Mouse (Mus musculus): ENCODE results near the gene Rab22a. TPM values are rescaled to one million over a fixed set of nuclear protein-coding genes. Genes with fewer than 3 reads are reported as not detected.
"Not testable (repeated sequence)": the region's sequence is repeated elsewhere in the genome, so short reads cannot be mapped to it uniquely, and the experiment has no call there.

Rab22a gene
- total RNA-seq, 1 experiment, result 10.9 TPM

- H3K36me3 ChIP-seq (ENCODE audit: control insufficient read depth, insufficient read depth, low read length, poor library complexity, severe bottlenecking), result 0 out of 2 replicates have a peak, but pooled peaks cover 2% of the 10 kb centered on the region
- TF ChIP-seq ZNF384 (IDR thresholded peaks at IDR 0.05; ENCODE audit: low read depth, low read length), result no peak
- H3K27ac ChIP-seq (ENCODE audit: insufficient read depth, low read depth, low read length, poor library complexity, severe bottlenecking), result no peak overlapping the region
- in situ Hi-C loops (cut with MboI; ENCODE audit: low sequenced_read_pairs in 2 of 2, unreplicated experiment in 2 of 2), result no loop called here
- H3K4me3 ChIP-seq (ENCODE audit: insufficient read depth in 1 of 2, low read depth in 1 of 2, low read length in 2 of 2, poor library complexity in 1 of 2, severe bottlenecking in 1 of 2), result no peak overlapping the region
- H3K9me3 ChIP-seq (ENCODE audit: control insufficient read depth, insufficient read depth, low read depth, low read length), result no peaks in the 10 kb centered on the region
- no peaks in the 10 kb centered on the region; a peak in 1 of 4 replicates for H3K4me1 ChIP-seq (ENCODE audit: control insufficient read depth in 2 of 2, insufficient read depth in 2 of 2, low read length in 2 of 2, poor library complexity in 1 of 2)
- H3K9ac ChIP-seq (ENCODE audit: insufficient read depth, low read depth, low read length, poor library complexity, severe bottlenecking), result no peak overlapping the region
- DNase-seq (ENCODE audit: low read depth, low spot score), result no peak
Measured at GRCm38 (mm10) chr2:173713241-173713640, 53.7 kb downstream of the Rab22a start.

GRCm38 (mm10) chr2:173714620-173715218 lies 55.2 kb downstream of the Rab22a start:
- in situ Hi-C loops (cut with MboI; ENCODE audit: low sequenced_read_pairs in 2 of 2, unreplicated experiment in 2 of 2), result no loop called here
- Histone ChIP-seq H3K36me3 (ENCODE audit: control insufficient read depth, insufficient read depth, low read length, poor library complexity, severe bottlenecking) (no peaks in the 10 kb centered on the region), H3K4me1 (ENCODE audit: control insufficient read depth in 2 of 2, insufficient read depth in 2 of 2, low read length in 2 of 2, poor library complexity in 1 of 2) (no peaks in the 10 kb centered on the region; a peak in 1 of 4 replicates), H3K4me3 (ENCODE audit: insufficient read depth in 1 of 2, low read depth in 1 of 2, low read length in 2 of 2, poor library complexity in 1 of 2, severe bottlenecking in 1 of 2) (no peak overlapping the region), H3K9me3 (ENCODE audit: control insufficient read depth, insufficient read depth, low read depth, low read length) (no peaks in the 10 kb centered on the region), H3K9ac (ENCODE audit: insufficient read depth, low read depth, low read length, poor library complexity, severe bottlenecking) (no peak overlapping the region), H3K27ac (ENCODE audit: insufficient read depth, low read depth, low read length, poor library complexity, severe bottlenecking) (no peak overlapping the region)
- TF ChIP-seq HCFC1 (IDR thresholded peaks at IDR 0.05; ENCODE audit: borderline replicate concordance, insufficient read depth, low read length) (no peak), ZNF384 (IDR thresholded peaks at IDR 0.05; ENCODE audit: low read depth, low read length) (no peak), MAFK (IDR thresholded peaks at IDR 0.05; ENCODE audit: insufficient read depth, low read depth, low read length) (no peak), ZC3H11A (IDR thresholded peaks at IDR 0.05; ENCODE audit: borderline replicate concordance, low read depth, low read length) (no peak), CHD2 (IDR thresholded peaks at IDR 0.05; ENCODE audit: low read depth, low read length) (no peak)
- DNase-seq (ENCODE audit: low read depth, low spot score), result no peak

GRCm38 (mm10) chr2:173716966-173717365 lies 57.4 kb downstream of the Rab22a start:
- Histone ChIP-seq H3K9me3 (ENCODE audit: control insufficient read depth, insufficient read depth, low read depth, low read length) (no peaks in the 10 kb centered on the region), H3K4me3 (ENCODE audit: insufficient read depth in 1 of 2, low read depth in 1 of 2, low read length in 2 of 2, poor library complexity in 1 of 2, severe bottlenecking in 1 of 2) (no peak overlapping the region), H3K9ac (ENCODE audit: insufficient read depth, low read depth, low read length, poor library complexity, severe bottlenecking) (no peak overlapping the region), H3K27ac (ENCODE audit: insufficient read depth, low read depth, low read length, poor library complexity, severe bottlenecking) (no peak overlapping the region), H3K36me3 (ENCODE audit: control insufficient read depth, insufficient read depth, low read length, poor library complexity, severe bottlenecking) (no peaks in the 10 kb centered on the region), H3K4me1 (ENCODE audit: control insufficient read depth in 2 of 2, insufficient read depth in 2 of 2, low read length in 2 of 2, poor library complexity in 1 of 2) (no peaks in the 10 kb centered on the region; a peak in 1 of 4 replicates)
- in situ Hi-C loops (cut with MboI; ENCODE audit: low sequenced_read_pairs in 2 of 2, unreplicated experiment in 2 of 2), result no loop called here
- no peak for DNase-seq (ENCODE audit: low read depth, low spot score)
- TF ChIP-seq ZNF384 (IDR thresholded peaks at IDR 0.05; ENCODE audit: low read depth, low read length) (no peak), ZC3H11A (IDR thresholded peaks at IDR 0.05; ENCODE audit: borderline replicate concordance, low read depth, low read length) (no peak), CHD2 (IDR thresholded peaks at IDR 0.05; ENCODE audit: low read depth, low read length) (no peak), HCFC1 (IDR thresholded peaks at IDR 0.05; ENCODE audit: borderline replicate concordance, insufficient read depth, low read length) (no peak), MAFK (IDR thresholded peaks at IDR 0.05; ENCODE audit: insufficient read depth, low read depth, low read length) (no peak)

- in situ Hi-C loops (cut with MboI; ENCODE audit: low sequenced_read_pairs in 2 of 2, unreplicated experiment in 2 of 2); H3K4me1 ChIP-seq (ENCODE audit: control insufficient read depth in 2 of 2, insufficient read depth in 2 of 2, low read length in 2 of 2, poor library complexity in 1 of 2); H3K27ac ChIP-seq (ENCODE audit: insufficient read depth, low read depth, low read length, poor library complexity, severe bottlenecking); H3K4me3 ChIP-seq (ENCODE audit: insufficient read depth in 1 of 2, low read depth in 1 of 2, low read length in 2 of 2, poor library complexity in 1 of 2, severe bottlenecking in 1 of 2); DNase-seq (ENCODE audit: low read depth, low spot score); H3K9me3 ChIP-seq (ENCODE audit: control insufficient read depth, insufficient read depth, low read depth, low read length); H3K36me3 ChIP-seq (ENCODE audit: control insufficient read depth, insufficient read depth, low read length, poor library complexity, severe bottlenecking); H3K9ac ChIP-seq (ENCODE audit: insufficient read depth, low read depth, low read length, poor library complexity, severe bottlenecking): not testable (repeated sequence)
Measured at GRCm38 (mm10) chr2:173719115-173719514, 59.6 kb downstream of the Rab22a start, which contains the start of gene 1700010B08Rik. TSS of gene 1700010B08Rik (plus strand) at chr2:173719415.

- no peak for TF ChIP-seq CHD2 (IDR thresholded peaks at IDR 0.05; ENCODE audit: low read depth, low read length)
- no peak for TF ChIP-seq MAFK (IDR thresholded peaks at IDR 0.05; ENCODE audit: insufficient read depth, low read depth, low read length)
- TF ChIP-seq HCFC1 (IDR thresholded peaks at IDR 0.05; ENCODE audit: borderline replicate concordance, insufficient read depth, low read length), result no peak
- no peak for TF ChIP-seq ZC3H11A (IDR thresholded peaks at IDR 0.05; ENCODE audit: borderline replicate concordance, low read depth, low read length)
- TF ChIP-seq ZNF384 (IDR thresholded peaks at IDR 0.05; ENCODE audit: low read depth, low read length), result no peak
- H3K4me1 ChIP-seq (ENCODE audit: control insufficient read depth in 2 of 2, insufficient read depth in 2 of 2, low read length in 2 of 2, poor library complexity in 1 of 2), result 0 out of 4 replicates have a peak, but pooled peaks cover 0 to 4% of the 10 kb centered on the region in 2 experiments
- H3K36me3 ChIP-seq (ENCODE audit: control insufficient read depth, insufficient read depth, low read length, poor library complexity, severe bottlenecking), result no peaks in the 10 kb centered on the region
- no peaks in the 10 kb centered on the region for H3K9me3 ChIP-seq (ENCODE audit: control insufficient read depth, insufficient read depth, low read depth, low read length)
- in situ Hi-C loops (cut with MboI; ENCODE audit: low sequenced_read_pairs in 2 of 2, unreplicated experiment in 2 of 2), result no loop called here
- no peak overlapping the region; the same call in 1 of the 2 replicates for H3K27ac ChIP-seq (ENCODE audit: insufficient read depth, low read depth, low read length, poor library complexity, severe bottlenecking)
- no peak for DNase-seq (ENCODE audit: low read depth, low spot score)
- H3K9ac ChIP-seq (ENCODE audit: insufficient read depth, low read depth, low read length, poor library complexity, severe bottlenecking), result no peak overlapping the region
- H3K4me3 ChIP-seq (ENCODE audit: insufficient read depth in 1 of 2, low read depth in 1 of 2, low read length in 2 of 2, poor library complexity in 1 of 2, severe bottlenecking in 1 of 2), result no peak overlapping the region
Measured at GRCm38 (mm10) chr2:173722251-173722857, 62.8 kb downstream of the Rab22a start.

Data from ES-E14 (cell line).